Mouse (Mus musculus) hindbrain, embryonic 13.5 days (tissue): ENCODE measurements around the gene Lcn11. TPM values are rescaled to one million over a fixed set of nuclear protein-coding genes. Genes with fewer than 3 reads are reported as not detected.
"Not testable (repeated sequence)": the region's sequence is repeated elsewhere in the genome, so short reads cannot be mapped to it uniquely, and the experiment has no call there.

Source experiments
- ATAC-seq: fragments of 200-750 bp; cut with Nextera tagmentation; 2 replicates; pipeline ENCODE4 v1.8.0; 2017; ENCODE audit warnings: moderate TSS enrichment; ENCODE audit not compliant: low FRiP score
- H3K27ac ChIP-seq: fragments of 300-500 bp; sonication (generic); 2 replicates; pipeline ENCODE4 v1.5.1; 2015; ENCODE audit warnings: inconsistent platforms, mild to moderate bottlenecking, moderate library complexity
- H3K27me3 ChIP-seq: fragments of 300-500 bp; sonication (generic); 2 replicates; pipeline ENCODE4 v1.6.1; 2015; ENCODE audit warnings: mild to moderate bottlenecking, inconsistent platforms
- H3K36me3 ChIP-seq: fragments of 300-500 bp; sonication (generic); 2 replicates; pipeline ENCODE4 v1.6.1; 2015; ENCODE audit warnings: mild to moderate bottlenecking, inconsistent platforms
- H3K4me1 ChIP-seq: fragments of 300-500 bp; sonication (generic); replicated peaks from 2 replicates; pipeline ENCODE4 v1.6.1; 2015; ENCODE audit warnings: inconsistent platforms
- H3K4me2 ChIP-seq: fragments of 300-500 bp; sonication (generic); 2 replicates; pipeline ENCODE4 v1.6.1; 2015; ENCODE audit warnings: inconsistent platforms, mild to moderate bottlenecking, moderate library complexity
- H3K4me3 ChIP-seq: fragments of 300-500 bp; sonication (generic); 2 replicates; pipeline ENCODE4 v1.5.1; 2015; ENCODE audit warnings: mild to moderate bottlenecking, inconsistent platforms
- H3K9ac ChIP-seq: fragments of 300-500 bp; sonication (generic); 2 replicates; pipeline ENCODE4 v1.6.1; 2015; ENCODE audit warnings: mild to moderate bottlenecking, inconsistent platforms
- H3K9me3 ChIP-seq: fragments of 300-500 bp; sonication (generic); 2 replicates; pipeline ENCODE4 v1.6.1; 2016; ENCODE audit warnings: inconsistent platforms
- WGBS: fragments of 180-500 bp; shearing (Covaris S2); methylation state at CpG from one replicate; pipeline ENCODE4 v1.1.7; 2015; 5-methylcytosine and 5-hydroxymethylcytosine counted together
- polyA plus RNA-seq: library from polyadenylated mRNA; unstranded; fragments of >200 nt; fragmentation: Nextera tagmentation; extraction: Ambion mirVana; gene quantifications from 2 replicates; pipeline ENCODE4 v1.2.1, GENCODE M21; 2015

The Lcn11 gene
- polyA plus RNA-seq, 1 experiment from 2014 or later = not detected

- no peaks in the 10 kb centered on the region for H3K27me3 ChIP-seq
- no peak within 1 kb of the TSS for H3K4me2 ChIP-seq
- no peak within 1 kb of the TSS for H3K4me3 ChIP-seq
- H3K9me3 ChIP-seq = no peaks in the 10 kb centered on the region
- no peak for ATAC-seq
- WGBS = 88% methylated on average over 3 of the region's 3 CpGs
- no peaks in the 10 kb centered on the region for H3K36me3 ChIP-seq
- H3K9ac ChIP-seq = no peak within 1 kb of the TSS
- H3K4me1 ChIP-seq = no peaks in the 10 kb centered on the region
- H3K27ac ChIP-seq = no peak within 1 kb of the TSS
These were observed 5.1 kb downstream of the Lcn11 start, which contains the start of gene Gm13539 for GRCm38 (mm10) chr2:25781957-25782356. Gene Gm13539, plus strand, starts transcription at chr2:25782257.

GRCm38 (mm10) chr2:25785573-25786322 lies 8.9 kb downstream of the Lcn11 start:
- H3K36me3 ChIP-seq = no peaks in the 10 kb centered on the region
- H3K4me3 ChIP-seq = no peak overlapping the region
- no peaks in the 10 kb centered on the region for H3K9me3 ChIP-seq
- no peak for ATAC-seq
- H3K27me3 ChIP-seq = no peaks in the 10 kb centered on the region
- H3K4me2 ChIP-seq = no peak overlapping the region
- 66% methylated on average over 5 of the region's 5 CpGs for WGBS
- H3K27ac ChIP-seq = no peak overlapping the region
- H3K9ac ChIP-seq = no peak overlapping the region
- no peaks in the 10 kb centered on the region for H3K4me1 ChIP-seq

GRCm38 (mm10) chr2:25789092-25789491 lies 12.3 kb downstream of the Lcn11 start:
- Histone ChIP-seq H3K27ac (no peak overlapping the region), H3K9me3 (no peaks in the 10 kb centered on the region), H3K27me3 (no peaks in the 10 kb centered on the region), H3K9ac (no peak overlapping the region), H3K4me1 (no peaks in the 10 kb centered on the region), H3K4me3 (no peak overlapping the region), H3K36me3 (no peaks in the 10 kb centered on the region), H3K4me2 (no peak overlapping the region)
- no peak for ATAC-seq
- 94% methylated on average over 3 of the region's 3 CpGs for WGBS

- H3K4me1 ChIP-seq = peaks cover 3% of the 10 kb centered on the region; the same call in 1 of the 2 replicates
- H3K36me3 ChIP-seq = no peaks in the 10 kb centered on the region
- no peak overlapping the region for H3K4me2 ChIP-seq
- H3K9me3 ChIP-seq = no peaks in the 10 kb centered on the region
- no peak for ATAC-seq
- no peaks in the 10 kb centered on the region for H3K27me3 ChIP-seq
- H3K27ac ChIP-seq = no peak overlapping the region
- 72% methylated on average over 2 of the region's 2 CpGs for WGBS
- H3K4me3 ChIP-seq = no peak overlapping the region
- H3K9ac ChIP-seq = no peak overlapping the region
These were observed 20.8 kb downstream of the Lcn11 start for GRCm38 (mm10) chr2:25797635-25798034.

DNA sequence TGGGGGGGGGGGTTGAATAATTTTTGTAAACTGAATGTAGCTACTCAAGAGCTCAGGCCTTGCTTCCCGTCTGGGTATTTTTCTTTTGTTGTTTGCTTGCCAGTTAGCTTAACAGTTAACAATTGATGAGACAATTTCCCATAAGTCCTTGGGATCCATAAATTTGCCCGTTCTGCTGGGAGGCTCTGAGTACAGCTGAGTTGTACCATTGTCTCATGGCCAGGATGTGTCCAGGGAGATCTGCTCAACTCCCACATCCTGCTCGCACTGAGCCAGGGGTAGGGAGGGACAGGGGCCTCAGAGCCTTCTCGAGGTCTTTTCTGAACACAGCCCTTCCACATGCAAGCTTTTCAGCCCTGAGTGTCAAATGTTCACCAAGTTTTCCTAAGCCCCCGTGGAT lies 21.2 kb downstream of the Lcn11 start:
- H3K27ac ChIP-seq = no peak overlapping the region
- no peaks in the 10 kb centered on the region for H3K9me3 ChIP-seq
- no peak overlapping the region for H3K4me2 ChIP-seq
- WGBS = 44% methylated on average over 5 of the region's 5 CpGs
- peaks cover 3% of the 10 kb centered on the region; the same call in 1 of the 2 replicates for H3K4me1 ChIP-seq
- H3K4me3 ChIP-seq = no peak overlapping the region
- ATAC-seq = no peak
- no peak overlapping the region for H3K9ac ChIP-seq
- H3K36me3 ChIP-seq = no peaks in the 10 kb centered on the region
- no peaks in the 10 kb centered on the region for H3K27me3 ChIP-seq

- Histone ChIP-seq H3K4me1 (no peaks in the 10 kb centered on the region), H3K27me3 (no peaks in the 10 kb centered on the region), H3K27ac (no peak overlapping the region), H3K36me3 (no peaks in the 10 kb centered on the region), H3K4me3 (no peak overlapping the region), H3K9me3 (no peaks in the 10 kb centered on the region), H3K4me2 (no peak overlapping the region), H3K9ac (no peak overlapping the region)
- WGBS = 84% methylated on average over 2 of the region's 2 CpGs
- no peak for ATAC-seq
These were observed 34.9 kb downstream of the Lcn11 start for GRCm38 (mm10) chr2:25811711-25812110.

GRCm38 (mm10) chr2:25813364-25813763 lies 36.5 kb downstream of the Lcn11 start:
- H3K9ac ChIP-seq = no peak overlapping the region
- no peak overlapping the region for H3K4me2 ChIP-seq
- H3K27ac ChIP-seq = no peak overlapping the region
- H3K36me3 ChIP-seq = no peaks in the 10 kb centered on the region
- ATAC-seq = no peak
- no peaks in the 10 kb centered on the region for H3K9me3 ChIP-seq
- H3K4me3 ChIP-seq = no peak overlapping the region
- no peaks in the 10 kb centered on the region for H3K27me3 ChIP-seq
- WGBS = 85% methylated on average over 5 of the region's 5 CpGs
- no peaks in the 10 kb centered on the region for H3K4me1 ChIP-seq

- H3K4me1 ChIP-seq, H3K4me3 ChIP-seq, H3K27ac ChIP-seq, ATAC-seq, H3K9me3 ChIP-seq, H3K36me3 ChIP-seq, H3K9ac ChIP-seq, H3K27me3 ChIP-seq, H3K4me2 ChIP-seq: not testable (repeated sequence)
- 82% methylated on average over 1 of the region's 1 CpGs for WGBS
These were observed 38.9 kb downstream of the Lcn11 start, which contains the start of gene Glt6d1 for GRCm38 (mm10) chr2:25815748-25816147. Gene Glt6d1, minus strand, starts transcription at chr2:25815848.

- 83% methylated on average over 1 of the region's 1 CpGs for WGBS
- Histone ChIP-seq H3K4me1 (no peaks in the 10 kb centered on the region), H3K9ac (no peak within 1 kb of the TSS), H3K4me3 (no peak within 1 kb of the TSS), H3K27ac (no peak within 1 kb of the TSS), H3K27me3 (no peaks in the 10 kb centered on the region), H3K4me2 (no peak within 1 kb of the TSS), H3K9me3 (no peaks in the 10 kb centered on the region), H3K36me3 (no peaks in the 10 kb centered on the region)
- no peak for ATAC-seq
These were observed 46.0 kb downstream of the Lcn11 start, which contains the start of gene Lcn9 for GRCm38 (mm10) chr2:25822806-25823205. Gene Lcn9, plus strand, starts transcription at chr2:25823153.

DNA sequence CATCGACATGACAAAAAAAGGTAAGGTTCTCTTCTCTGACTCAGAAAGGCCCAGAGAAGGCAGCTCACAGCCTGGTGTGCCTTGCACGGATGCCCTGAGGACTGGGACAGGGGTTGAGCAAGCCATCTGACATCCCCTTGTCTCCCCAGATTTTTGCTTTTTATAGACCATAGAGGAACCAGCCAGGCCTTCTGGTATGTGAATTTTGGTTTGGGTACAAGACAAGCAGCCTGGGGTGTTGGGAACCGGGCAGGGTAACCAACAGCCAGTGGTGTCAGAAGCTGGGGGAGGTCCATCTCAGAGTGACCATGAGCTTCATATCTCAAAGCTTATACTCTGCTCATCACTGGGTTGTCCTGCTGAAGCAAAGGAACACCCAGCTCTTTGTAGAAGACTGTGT lies 47.9 kb downstream of the Lcn11 start:
- no peaks in the 10 kb centered on the region for H3K4me1 ChIP-seq
- no peak overlapping the region for H3K4me2 ChIP-seq
- H3K27ac ChIP-seq = no peak overlapping the region
- no peaks in the 10 kb centered on the region for H3K27me3 ChIP-seq
- WGBS = 87% methylated on average over 3 of the region's 3 CpGs
- no peak overlapping the region for H3K9ac ChIP-seq
- H3K4me3 ChIP-seq = no peak overlapping the region
- H3K9me3 ChIP-seq = no peaks in the 10 kb centered on the region
- ATAC-seq = no peak
- no peaks in the 10 kb centered on the region for H3K36me3 ChIP-seq

- no peaks in the 10 kb centered on the region for H3K36me3 ChIP-seq
- no peaks in the 10 kb centered on the region for H3K9me3 ChIP-seq
- no peak for ATAC-seq
- no peaks in the 10 kb centered on the region for H3K4me1 ChIP-seq
- H3K4me3 ChIP-seq = no peak overlapping the region
- H3K9ac ChIP-seq = no peak overlapping the region
- no peaks in the 10 kb centered on the region for H3K27me3 ChIP-seq
- WGBS = 83% methylated on average over 8 of the region's 8 CpGs
- H3K27ac ChIP-seq = no peak overlapping the region
- no peak overlapping the region for H3K4me2 ChIP-seq
These were observed 51.6 kb downstream of the Lcn11 start for GRCm38 (mm10) chr2:25828344-25828947.
